Mouse (Mus musculus): Measurements from ENCODE around the gene Asf1b.
"Not testable (repeated sequence)": the region's sequence is repeated elsewhere in the genome, so short reads cannot be mapped to it uniquely, and the experiment has no call there.

The Asf1b gene

GRCm38 (mm10) chr8:83964015-83964765 is 8.9 kb downstream of the Asf1b start:
- DNase-seq: no peak

GRCm38 (mm10) chr8:83967701-83968100 is 12.4 kb downstream of the Asf1b start:
- DNase-seq: no peak

- no peak for DNase-seq
These were observed 15.8 kb downstream of the Asf1b start for GRCm38 (mm10) chr8:83971121-83971520.

GRCm38 (mm10) chr8:83971661-83972060 is 16.4 kb downstream of the Asf1b start:
- no peak for DNase-seq

- peak; percentile 99 for DNase-seq
These were observed 17.1 kb downstream of the Asf1b start, which contains the start of gene Prkaca for GRCm38 (mm10) chr8:83972150-83973120. Gene Prkaca, plus strand, starts transcription at chr8:83972993.

- no peak for DNase-seq
These were observed 18.1 kb downstream of the Asf1b start for GRCm38 (mm10) chr8:83973161-83974031.

GRCm38 (mm10) chr8:83974521-83974920 is 19.2 kb downstream of the Asf1b start:
- DNase-seq: no peak

- DNase-seq: no peak
These were observed 20.9 kb downstream of the Asf1b start for GRCm38 (mm10) chr8:83976101-83976630.

GRCm38 (mm10) chr8:83976779-83977350 is 21.6 kb downstream of the Asf1b start:
- DNase-seq: peak; percentile 39

GRCm38 (mm10) chr8:83977646-83978045 is 22.3 kb downstream of the Asf1b start:
- no peak for DNase-seq

GRCm38 (mm10) chr8:83978200-83978599 is 22.9 kb downstream of the Asf1b start:
- DNase-seq: no peak

- DNase-seq: no peak
These were observed 24.9 kb downstream of the Asf1b start for GRCm38 (mm10) chr8:83980250-83980649.

GRCm38 (mm10) chr8:83980845-83981244 is 25.5 kb downstream of the Asf1b start:
- DNase-seq: no peak

- no peak for DNase-seq
These were observed 26.2 kb downstream of the Asf1b start for GRCm38 (mm10) chr8:83981533-83981932.

- no peak for DNase-seq
These were observed 27.1 kb downstream of the Asf1b start for GRCm38 (mm10) chr8:83982449-83982848.

- DNase-seq: not testable (repeated sequence)
These were observed 27.9 kb downstream of the Asf1b start for GRCm38 (mm10) chr8:83983222-83983621.

GRCm38 (mm10) chr8:83989243-83989642 is 33.9 kb downstream of the Asf1b start:
- no peak for DNase-seq

GRCm38 (mm10) chr8:83990170-83990569 is 34.9 kb downstream of the Asf1b start:
- no peak for DNase-seq

- DNase-seq: no peak
These were observed 37.2 kb downstream of the Asf1b start for GRCm38 (mm10) chr8:83992488-83992887.

- DNase-seq: no peak
These were observed 38.7 kb downstream of the Asf1b start for GRCm38 (mm10) chr8:83994030-83994429.

GRCm38 (mm10) chr8:83995973-83996372 is 40.7 kb downstream of the Asf1b start:
- DNase-seq: peak; percentile 29
